12 mouse cellular contexts compared by ENCODE assay signal in genomic region chr2:168604655-168605070, GRCm38 (mm10). TPM values are rescaled to one million over a fixed set of nuclear protein-coding genes. Genes with fewer than 3 reads are reported as not detected.
DNase-seq lines count a peak whose midpoint lies in the region; ATAC-seq and TF ChIP-seq lines count a peak whose summit lies in the region.
"Had no signal": no experiment of that assay in that cellular context is flagged by ENCODE, and none has a peak within 500 bp of the region (broad histone marks: within the 10 kb centered on the region; RNA-seq: fewer than 3 reads in every experiment).

No protein-coding gene starts in this region.

- peak; percentile 59 for DNase-seq in kidney, postnatal 10 days
- DNase-seq in kidney, adult 8-10 months: no peak
- DNase-seq in adrenal gland, adult 18-20 months (ENCODE audit: low spot score in 2 of 2): no peak
- no peak for DNase-seq in embryo, embryonic 9.5 days (ENCODE audit: extremely low spot score)
- DNase-seq: B cell, adult 2 months; kidney, adult 18-20 months; lung, postnatal 4 days had no signal

- peaks cover 33% of the 10 kb centered on the region for H3K27me3 ChIP-seq in heart, embryonic 13.5 days (replicated peaks)
- H3K27me3 ChIP-seq in limb, embryonic 13.5 days: peaks cover 33% of the 10 kb centered on the region

- H3K9ac ChIP-seq in heart, embryonic 13.5 days: peak overlapping the region; percentile 68
- no peak overlapping the region for H3K9ac ChIP-seq in limb, embryonic 13.5 days

- peaks cover 4% of the 10 kb centered on the region for H3K4me1 ChIP-seq in embryonic fibroblast, embryonic 13.5 days (ENCODE audit: control insufficient read depth, insufficient read depth, low read length)
- peaks cover 92% of the 10 kb centered on the region for H3K4me1 ChIP-seq in heart, embryonic 13.5 days
- peaks cover 80% of the 10 kb centered on the region for H3K4me1 ChIP-seq in limb, embryonic 13.5 days

- H3K27ac ChIP-seq in embryonic fibroblast, embryonic 13.5 days (ENCODE audit: insufficient read depth, low read length): 0 out of 2 replicates have a peak overlapping the region, but pooled peaks have one; percentile 19
- H3K27ac ChIP-seq in heart, embryonic 13.5 days (replicated peaks): peak overlapping the region; percentile 83
- H3K27ac ChIP-seq in limb, embryonic 13.5 days: peak overlapping the region; percentile 66

- no peaks in the 10 kb centered on the region for H3K36me3 ChIP-seq in heart, embryonic 13.5 days
- H3K36me3 ChIP-seq in limb, embryonic 13.5 days: no peaks in the 10 kb centered on the region

- no peak for ATAC-seq in heart, embryonic 13.5 days (ENCODE audit: extremely low read depth, insufficient number of reproducible peaks, low FRiP score, low TSS enrichment)
- ATAC-seq in limb, embryonic 13.5 days (ENCODE audit: low FRiP score, low read depth): peak; percentile 18; the same call in 1 of the 2 replicates
- ATAC-seq in erythroid progenitor cell, adult 5-6 weeks (replicated peaks; ENCODE audit: low FRiP score, poor library complexity, severe bottlenecking): no peak
- ATAC-seq: Patski had no signal

- TF ChIP-seq POLR2A in embryonic fibroblast, embryonic 13.5 days (IDR thresholded peaks at IDR 0.05; ENCODE audit: low read depth, low read length): no peak

- H3K4me2 ChIP-seq in heart, embryonic 13.5 days: peak overlapping the region; percentile 18; the same call in 1 of the 2 replicates
- peak overlapping the region; percentile 21 for H3K4me2 ChIP-seq in limb, embryonic 13.5 days (replicated peaks)

- no peak for TF ChIP-seq CTCF in embryonic fibroblast, embryonic 13.5 days (IDR thresholded peaks at IDR 0.05; ENCODE audit: borderline replicate concordance, insufficient read depth, low read length)

- 17% methylated on average over 16 of the region's 16 CpGs for WGBS in heart, embryonic 13.5 days
- 12% methylated on average over 16 of the region's 16 CpGs for WGBS in limb, embryonic 13.5 days

- H3K4me3 ChIP-seq in embryonic fibroblast, embryonic 13.5 days (ENCODE audit: insufficient read depth, low read length): no peak overlapping the region
- H3K4me3 ChIP-seq in heart, embryonic 13.5 days: no peak overlapping the region
- no peak overlapping the region for H3K4me3 ChIP-seq in limb, embryonic 13.5 days

- no peaks in the 10 kb centered on the region for H3K9me3 ChIP-seq in heart, embryonic 13.5 days
- H3K9me3 ChIP-seq in limb, embryonic 13.5 days: no peaks in the 10 kb centered on the region

RNA-seq across cellular contexts. Expression of gene Nfatc2, which starts 3.2 kb away (rescaled TPM):
- polyA plus RNA-seq in embryonic fibroblast, embryonic 13.5 days (2011; ENCODE audit: insufficient read length, low read depth, missing spikeins): 0.15 and 0.32 TPM in 2 replicates
- polyA plus RNA-seq in heart, embryonic 13.5 days (2015; fragmentation: Nextera tagmentation; extraction: Ambion mirVana): 9.3 and 10.1 TPM in 2 replicates
- 6.3 and 7.3 TPM in 2 replicates for polyA plus RNA-seq in limb, embryonic 13.5 days (2015; fragmentation: Nextera tagmentation; extraction: Ambion mirVana)
- 2.5 and 3.8 TPM in 2 replicates for total RNA-seq in erythroid progenitor cell, adult 5-6 weeks (2015; ENCODE audit: low replicate concordance)
- total RNA-seq in erythroid progenitor cell, adult 5-6 weeks (2017; ENCODE audit: low replicate concordance): 0.13 and 0.61 TPM in 2 replicates
- total RNA-seq in adrenal gland, adult 18-20 months (2021): 1 to 10 TPM; 2.8 to 3.7 TPM

Comparison
In these comparisons a context has a peak if more than half of its experiments do, and no peak if none do; other contexts are left out.
1. H3K27ac ChIP-seq: peak in every context shown above with its lines; median percentile 83 in heart, embryonic 13.5 days; 66 in limb, embryonic 13.5 days; 19 in embryonic fibroblast, embryonic 13.5 days.